Mouse (Mus musculus) lung, adult 2 months (tissue): Measurements from ENCODE around the gene Erp44.

Experiments used
- CTCF ChIP-seq: fragments of 200-500 bp; IDR thresholded peaks from 2 replicates; pipeline ENCODE4 v1.5.1; 2011; ENCODE audit warnings: mild to moderate bottlenecking, low read length, control low read depth; ENCODE audit not compliant: insufficient read depth
- POLR2A ChIP-seq: fragments of 200-500 bp; IDR thresholded peaks from 2 replicates; pipeline ENCODE4 v1.6.1; 2011; ENCODE audit warnings: low read depth, mild to moderate bottlenecking, control low read depth, low read length, borderline replicate concordance; ENCODE audit errors: extremely low read depth

- no peak for TF ChIP-seq POLR2A
- TF ChIP-seq CTCF, result peak; percentile 97
These were observed 54.2 kb downstream of the Erp44 start for GRCm38 (mm10) chr4:48225173-48225572.
